Mouse (Mus musculus) duodenum, adult 2 months (tissue): ENCODE data around the gene Cyp2ab1. TPM values are rescaled to one million over a fixed set of nuclear protein-coding genes. Genes with fewer than 3 reads are reported as not detected.

Experiments used
- polyA plus RNA-seq: library from polyadenylated mRNA; depleted of rRNA; stranded (reverse); fragments of >200 nt; gene quantifications from 2 replicates; pipeline ENCODE4 v1.2.3, GENCODE M21; 2012; ENCODE audit warnings: low replicate concordance; rRNA removed

The Cyp2ab1 gene
- 0.09 TPM in 1 of 2 replicates, not detected in the other for polyA plus RNA-seq

DNA sequence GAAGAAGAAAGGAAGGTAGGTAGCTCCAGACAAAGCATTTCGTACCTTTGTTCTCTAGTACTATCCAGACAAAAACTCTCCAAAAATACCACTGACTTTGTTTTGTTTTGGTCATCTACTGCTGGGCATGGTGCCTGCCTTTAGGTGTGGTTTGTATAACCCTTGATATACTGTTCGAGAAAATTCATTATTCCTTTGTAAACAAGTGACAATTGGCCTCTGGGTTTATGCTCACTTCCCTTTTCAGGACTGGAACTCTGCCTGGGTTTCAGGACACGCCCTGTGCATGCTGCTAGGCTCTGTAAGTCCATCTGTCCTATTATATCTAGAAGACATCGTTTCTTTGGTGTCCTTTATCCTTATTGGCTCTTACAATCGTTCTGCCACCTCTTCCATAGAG, at the start of gene Cyp2ab1:
Gene Cyp2ab1, minus strand, starts transcription at position 119 of the 400 bp plus-strand sequence.

DNA sequence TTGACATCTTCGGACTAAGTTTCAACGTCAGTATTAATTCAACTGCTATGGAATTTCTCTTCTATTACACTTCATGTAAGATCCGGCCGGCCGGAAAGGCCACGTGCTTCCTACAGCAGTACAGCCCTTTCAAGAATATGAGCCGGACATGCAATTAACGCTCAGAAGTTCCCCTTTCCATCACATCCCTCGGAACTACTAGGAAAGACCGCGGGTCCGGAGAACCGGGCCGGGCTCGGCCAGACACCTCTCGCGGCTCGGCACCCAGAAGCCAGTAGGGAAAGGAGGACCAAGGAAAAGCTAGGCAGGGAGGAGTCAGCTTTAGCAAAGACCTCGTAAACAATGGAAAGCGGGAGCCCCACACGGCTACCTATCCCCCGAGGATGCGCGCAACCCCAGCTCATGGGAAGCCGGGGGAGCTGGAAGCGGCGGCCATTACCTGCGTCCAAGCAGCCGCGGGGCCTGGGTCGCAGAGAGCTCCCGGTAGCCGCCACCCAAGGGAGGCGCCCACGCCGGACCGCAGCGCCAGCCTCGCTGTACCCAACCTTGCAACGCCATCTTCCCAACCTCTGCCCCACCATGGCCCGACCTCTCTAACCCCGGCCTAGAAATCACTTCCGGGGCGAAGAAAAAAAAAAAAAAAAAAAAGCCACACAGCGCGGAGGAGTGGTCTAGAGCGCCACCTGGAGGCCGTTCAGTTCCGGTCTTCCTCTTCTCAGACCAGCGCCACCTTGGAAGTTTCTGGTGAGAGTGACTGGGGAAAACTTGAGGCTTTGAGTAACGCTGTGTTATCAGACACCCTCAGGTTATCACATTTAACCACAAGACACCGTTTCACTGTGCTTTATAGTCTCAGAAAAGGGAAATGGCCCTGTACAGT, 23.2 kb downstream of the Cyp2ab1 start, which contains the start of gene Parl:
Gene Parl, minus strand, starts transcription at position 618 of the 880 bp plus-strand sequence.

Other genes with a start within 250 kb of the Cyp2ab1 start
- gene Klhl24, start 227.9 kb downstream of the Cyp2ab1 start, polyA plus RNA-seq: 0.92 and 1.1 TPM in 2 replicates
- 3.0 and 7.3 TPM in 2 replicates for gene Yeats2, start 184.3 kb downstream of the Cyp2ab1 start, polyA plus RNA-seq
- gene Map6d1, start 84.0 kb downstream of the Cyp2ab1 start, polyA plus RNA-seq: 0.21 TPM in 1 of 2 replicates, not detected in the other
- gene Parl, start 23.0 kb downstream of the Cyp2ab1 start, polyA plus RNA-seq: 15.5 and 21.6 TPM in 2 replicates
- gene Abcc5, start 101.0 kb upstream of the Cyp2ab1 start, polyA plus RNA-seq: 12.5 and 18.1 TPM in 2 replicates
- gene Eif2b5, start 173.4 kb upstream of the Cyp2ab1 start, polyA plus RNA-seq: 11.1 and 14.5 TPM in 2 replicates
- 32.7 and 44.7 TPM in 2 replicates for gene Dvl3, start 191.6 kb upstream of the Cyp2ab1 start, polyA plus RNA-seq
- 358 and 481 TPM in 2 replicates for gene Ap2m1, start 210.1 kb upstream of the Cyp2ab1 start, polyA plus RNA-seq
- 16.3 and 29.3 TPM in 2 replicates for gene Abcf3, start 223.2 kb upstream of the Cyp2ab1 start, polyA plus RNA-seq